Comparison of ENCODE assay signal across 9 mouse cellular contexts in the genomic region with DNA sequence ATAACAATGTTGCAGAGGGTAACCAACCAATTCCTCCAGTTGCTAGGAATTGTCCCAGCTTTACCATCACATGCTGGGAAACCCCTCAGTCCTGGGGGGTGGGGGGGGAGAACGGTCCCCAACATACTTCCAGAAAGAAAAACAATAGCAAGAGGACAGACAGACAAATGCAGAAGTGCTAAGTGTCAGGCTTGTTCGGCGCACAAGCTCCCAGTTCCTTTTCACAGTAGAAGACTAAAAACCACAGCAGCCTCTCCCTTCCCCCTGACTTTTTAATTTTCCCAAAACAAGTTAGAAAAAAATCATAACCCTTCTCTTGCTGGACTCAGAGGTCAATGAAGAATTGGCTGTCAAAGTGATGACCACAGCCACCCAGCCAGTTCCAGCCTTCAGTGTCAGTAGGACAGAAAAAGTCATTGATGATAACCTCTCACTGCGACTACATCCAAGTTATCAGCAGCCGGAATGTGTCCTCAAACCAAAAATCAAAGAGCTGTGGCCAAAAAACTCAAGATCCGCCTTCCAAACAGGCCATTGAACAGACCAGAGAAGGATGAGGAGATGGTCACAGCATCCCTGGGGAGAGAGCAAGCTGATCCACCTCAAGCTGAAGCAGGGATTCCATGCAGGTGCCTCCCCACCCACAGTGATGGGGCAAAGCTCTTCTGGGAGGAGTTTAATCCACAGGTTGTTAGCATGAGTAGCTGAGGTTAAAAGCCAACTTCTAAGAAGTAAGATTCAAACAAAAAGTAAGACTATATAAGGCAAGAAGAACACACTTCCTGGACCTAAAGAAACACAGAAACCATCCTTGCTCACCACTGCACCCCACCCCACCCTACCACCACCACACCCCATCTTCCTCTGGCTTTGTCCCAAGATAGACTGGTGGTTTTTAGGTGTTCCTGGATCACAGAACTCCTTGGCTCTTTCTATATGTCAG. TPM values are rescaled to one million over a fixed set of nuclear protein-coding genes. Genes with fewer than 3 reads are reported as not detected.
A peak's percentile ranks its signal among the peaks of the same experiment; 100 is the strongest.
DNase-seq lines count a peak whose midpoint lies in the region; ATAC-seq and TF ChIP-seq lines count a peak whose summit lies in the region.
"Had no signal": no experiment of that assay in that cellular context is flagged by ENCODE, and none has a peak within 500 bp of the region (broad histone marks: within the 10 kb centered on the region; RNA-seq: fewer than 3 reads in every experiment).

No protein-coding gene starts in this region.

- TF ChIP-seq RAD21 in CH12.LX (IDR thresholded peaks at IDR 0.05; ENCODE audit: low read depth, low read length): no peak

- in situ Hi-C loops in CH12.LX (cut with MboI; ENCODE audit: low pct_ligation_motif_present, low pct_unique_long_range_greater_than_20kb, low sequenced_read_pairs): loop anchor here (10.0 kb wide), 2 partner anchors 159 to 259 kb away; no protein-coding TSS in a partner anchor

- intact Hi-C loops in heart, postnatal 10 days (cut with DNase I): no loop called here

- no peak for TF ChIP-seq POLR2A in kidney, adult 2 months (IDR thresholded peaks at IDR 0.05; ENCODE audit: low read depth, low read length)
- no peak for TF ChIP-seq POLR2A in CH12.LX (IDR thresholded peaks at IDR 0.05; ENCODE audit: low read depth, low read length)
- TF ChIP-seq POLR2A in myocyte (IDR thresholded peaks at IDR 0.05; ENCODE audit: insufficient read length, low read depth): no peak

- no peaks in the 10 kb centered on the region for H3K27me3 ChIP-seq in kidney, adult 2 months (replicated peaks; ENCODE audit: control insufficient read depth, insufficient read depth, low read length)
- no peaks in the 10 kb centered on the region for H3K27me3 ChIP-seq in kidney, embryonic 16.5 days (ENCODE audit: insufficient read depth, low read length)
- H3K27me3 ChIP-seq in CH12.LX (replicated peaks) (no peaks in the 10 kb centered on the region), myocyte (ENCODE audit: control insufficient read depth, insufficient read depth, insufficient read length) (no peaks in the 10 kb centered on the region)

- no peaks in the 10 kb centered on the region for H3K36me3 ChIP-seq in kidney, adult 2 months (ENCODE audit: control insufficient read depth, insufficient read depth, low read length)
- no peaks in the 10 kb centered on the region for H3K36me3 ChIP-seq in kidney, embryonic 16.5 days (ENCODE audit: insufficient read depth, low read length)
- H3K36me3 ChIP-seq in CH12.LX (replicated peaks in 1 of 2; ENCODE audit: control insufficient read depth in 1 of 2, insufficient read depth in 1 of 2, low read length in 1 of 2): no peaks in the 10 kb centered on the region
- H3K36me3 ChIP-seq in myocyte (ENCODE audit: control insufficient read depth, insufficient read depth): no peaks in the 10 kb centered on the region

- no peaks in the 10 kb centered on the region for H3K9me3 ChIP-seq in kidney, embryonic 16.5 days (ENCODE audit: low read length)
- H3K9me3 ChIP-seq in CH12.LX (replicated peaks; ENCODE audit: low read length): no peaks in the 10 kb centered on the region

- no peak overlapping the region for H3K9ac ChIP-seq in kidney, embryonic 16.5 days (replicated peaks; ENCODE audit: low read length)
- H3K9ac ChIP-seq in CH12.LX (ENCODE audit: insufficient read depth, low read depth): no peak overlapping the region

- H3K4me2 ChIP-seq in kidney, embryonic 16.5 days (replicated peaks; ENCODE audit: low read depth, low read length): no peak overlapping the region
- H3K4me2 ChIP-seq in CH12.LX (ENCODE audit: insufficient read depth, low read depth, poor library complexity, severe bottlenecking) (peak overlapping the region; percentile 78), myocyte (ENCODE audit: low read depth) (peak overlapping the region; percentile 86)

- no peak for ATAC-seq in kidney, embryonic 16.5 days (ENCODE audit: low FRiP score, low TSS enrichment)
- ATAC-seq in erythroid progenitor cell, adult 5-6 weeks (replicated peaks; ENCODE audit: low FRiP score, poor library complexity, severe bottlenecking): no peak

- no peak overlapping the region for H3K4me3 ChIP-seq in kidney, adult 2 months (ENCODE audit: insufficient read depth, low read depth, low read length)
- no peak overlapping the region for H3K4me3 ChIP-seq in kidney, embryonic 16.5 days (ENCODE audit: low read length)
- no peak overlapping the region for H3K4me3 ChIP-seq in CH12.LX (replicated peaks in 1 of 3; ENCODE audit: low read depth in 2 of 3, low read length in 2 of 3, poor library complexity in 1 of 3)
- no peak overlapping the region for H3K4me3 ChIP-seq in myocyte
- H3K4me3 ChIP-seq: layer of hippocampus, adult 2 months had no signal

- H3K27ac ChIP-seq in kidney, adult 2 months (ENCODE audit: insufficient read depth, low read depth, low read length): no peak overlapping the region
- no peak overlapping the region for H3K27ac ChIP-seq in kidney, embryonic 16.5 days (ENCODE audit: low read length)
- H3K27ac ChIP-seq in CH12.LX (ENCODE audit: insufficient read depth, low read depth): no peak overlapping the region

- dilution Hi-C loops in CH12.LX (cut with MboI; ENCODE audit: extremely low pct_ligation_motif_present, extremely low pct_unique_long_range_greater_than_20kb, low sequenced_read_pairs): no loop called here

- peaks cover 6% of the 10 kb centered on the region; the same call in 1 of the 2 replicates for H3K4me1 ChIP-seq in kidney, adult 2 months (ENCODE audit: control insufficient read depth, insufficient read depth, low read length)
- peaks cover 17% of the 10 kb centered on the region for H3K4me1 ChIP-seq in kidney, embryonic 16.5 days (ENCODE audit: insufficient read depth, low read length)
- H3K4me1 ChIP-seq in CH12.LX (ENCODE audit: control insufficient read depth in 1 of 2, insufficient read depth in 2 of 2): peaks cover 13 to 62% of the 10 kb centered on the region in 2 experiments

- TF ChIP-seq EP300 in CH12.LX (IDR thresholded peaks at IDR 0.05; ENCODE audit: low read length): no peak

- peak; percentile 65 for DNase-seq in kidney, adult 2 months
- no peak for DNase-seq in CH12.LX (ENCODE audit: extremely low read depth)
- DNase-seq in heart, postnatal 10 days: peak; percentile 20 to 46
- DNase-seq in left cerebral cortex, adult 18-20 months (ENCODE audit: low spot score in 2 of 2): no peak
- no peak for DNase-seq in testis, postnatal 10 days (ENCODE audit: low spot score)

- TF ChIP-seq CTCF in kidney, adult 2 months (conservative IDR thresholded peaks at IDR 0.05; ENCODE audit: insufficient read depth, insufficient read length, low read depth, low read length): no peak
- TF ChIP-seq CTCF in CH12.LX (conservative IDR thresholded peaks at IDR 0.05 in 1 of 2, IDR thresholded peaks at IDR 0.05 in 1 of 2; ENCODE audit: low read depth in 2 of 2, low read length in 2 of 2): no peak

- H3K79me2 ChIP-seq in CH12.LX (replicated peaks; ENCODE audit: control insufficient read depth, extremely low read depth, insufficient read depth, poor library complexity, severe bottlenecking): peaks cover 21% of the 10 kb centered on the region
- H3K79me2 ChIP-seq in myocyte (ENCODE audit: control insufficient read depth, insufficient read depth): peaks cover 16% of the 10 kb centered on the region

- H3ac ChIP-seq in myocyte (ENCODE audit: control insufficient read depth, insufficient read length): no peak overlapping the region

- WGBS in kidney, adult 2 months: 75% methylated on average over 6 of the region's 6 CpGs
- 83% methylated on average over 6 of the region's 6 CpGs for WGBS in kidney, embryonic 16.5 days

TF ChIP-seq in CH12.LX, 34 proteins besides CTCF, POLR2A, EP300 and RAD21:
- TF ChIP-seq SIN3A (IDR thresholded peaks at IDR 0.05; ENCODE audit: low read length) (no peak), IRF4 (IDR thresholded peaks at IDR 0.05; ENCODE audit: low read depth, low read length) (peak; percentile 61)

TF ChIP-seq in myocyte, 11 proteins besides CTCF, POLR2A, EP300 and RAD21:
- TF ChIP-seq MAX (IDR thresholded peaks at IDR 0.05; ENCODE audit: low read depth) (no peak), TCF12 (IDR thresholded peaks at IDR 0.05; ENCODE audit: insufficient read depth, poor library complexity, severe bottlenecking) (no peak), TCF3 (IDR thresholded peaks at IDR 0.05; ENCODE audit: insufficient read length, low read depth) (no peak), MYOG (IDR thresholded peaks at IDR 0.05; ENCODE audit: control insufficient read depth in 1 of 3, insufficient read depth in 1 of 3, insufficient read length in 2 of 3, low read depth in 2 of 3) (no peak), USF1 (IDR thresholded peaks at IDR 0.05; ENCODE audit: low read depth) (no peak), REST (IDR thresholded peaks at IDR 0.05; ENCODE audit: insufficient read depth, insufficient read length) (no peak), CEBPB (IDR thresholded peaks at IDR 0.05; ENCODE audit: insufficient read depth, poor library complexity, severe bottlenecking) (no peak), SRF (IDR thresholded peaks at IDR 0.05; ENCODE audit: control insufficient read depth, insufficient read length, low read depth) (no peak)

RNA-seq across cellular contexts. Expression of gene Ankrd44, which starts 2.5 kb away (rescaled TPM):
- 14.0 and 17.8 TPM in 2 replicates for polyA plus RNA-seq in kidney, adult 2 months (2012; rRNA removed)
- polyA plus RNA-seq in kidney, embryonic 16.5 days (2015; fragmentation: Nextera tagmentation; extraction: Ambion mirVana): 6.6 and 6.8 TPM in 2 replicates
- 16.2 and 19.8 TPM in 2 replicates for total RNA-seq in CH12.LX (2012; rRNA removed)
- 12.2 and 12.7 TPM in 2 replicates for total RNA-seq in CH12.LX (2014; rRNA removed)
- polyA plus RNA-seq in CH12.LX (2012; ENCODE audit: insufficient read length, low read depth): 23.0 and 24.9 TPM in 2 replicates
- 10 to 100 TPM; 14.6 to 21.7 TPM for total RNA-seq in heart, postnatal 10 days (2021)
- polyA plus RNA-seq in myocyte (2012; fragmentation: generic; extraction: Trizol): 4.6 TPM
- total RNA-seq in left cerebral cortex, adult 18-20 months (2021): 10 to 100 TPM; 21.9 to 23.0 TPM
- 40.4 and 47.4 TPM in 2 replicates for total RNA-seq in erythroid progenitor cell, adult 5-6 weeks (2015; ENCODE audit: low replicate concordance)
- 13.4 and 18.6 TPM in 2 replicates for total RNA-seq in erythroid progenitor cell, adult 5-6 weeks (2017; ENCODE audit: low replicate concordance)

Comparison
In these comparisons a context has a peak if more than half of its experiments do, and no peak if none do; other contexts are left out.
1. DNase-seq: peak in kidney, adult 2 months (single experiment) and heart, postnatal 10 days (2 of 2); none in CH12.LX (single experiment), left cerebral cortex, adult 18-20 months (0 of 2) and testis, postnatal 10 days (single experiment).